In the genomic region with DNA sequence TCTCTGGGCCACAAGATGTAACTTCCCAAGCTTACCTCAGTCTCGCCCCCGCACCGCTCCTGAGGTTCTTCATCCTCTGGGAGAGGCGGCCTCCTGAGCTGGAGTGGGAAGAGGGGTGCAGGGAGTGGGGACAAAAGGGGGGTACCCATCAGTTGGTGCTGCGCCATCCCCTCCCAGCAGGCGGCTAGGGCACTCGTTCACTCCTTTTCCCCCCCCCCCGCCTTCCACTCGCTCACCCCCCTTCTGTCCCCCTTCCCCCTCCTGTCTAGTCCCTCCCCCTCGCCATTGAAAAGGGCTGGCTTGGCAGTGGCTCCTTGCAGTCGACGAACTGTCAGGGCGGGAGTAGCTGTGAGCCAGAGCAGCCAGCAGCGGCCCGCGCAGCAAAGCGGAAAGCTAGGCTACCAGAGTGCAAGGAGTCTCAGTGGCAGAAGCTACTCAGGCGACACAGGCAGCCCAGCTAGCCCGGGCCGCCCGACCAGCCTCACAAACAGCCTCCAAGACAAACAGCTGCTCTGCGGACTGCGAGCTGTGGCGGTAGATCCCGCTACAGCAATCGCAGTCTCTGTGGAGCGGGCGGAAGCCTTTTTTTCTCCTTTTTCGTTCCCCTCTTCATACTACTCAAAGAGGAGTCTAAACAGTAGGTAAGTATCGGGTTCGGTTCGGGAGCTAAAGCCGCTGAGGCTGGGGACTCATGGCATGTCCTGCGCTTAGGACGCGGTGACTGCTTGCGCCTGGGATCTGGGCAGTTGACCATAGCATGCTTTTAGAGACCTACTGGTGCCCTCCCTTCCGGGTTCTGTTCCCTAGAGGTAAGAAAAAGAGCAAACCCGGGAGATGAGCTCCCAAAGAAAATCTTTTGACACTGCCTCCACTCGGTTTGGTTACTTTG, we compare ENCODE assay signal across 9 mouse cellular contexts. TPM values are rescaled to one million over a fixed set of nuclear protein-coding genes. Genes with fewer than 3 reads are reported as not detected.
A peak's percentile ranks its signal among the peaks of the same experiment; 100 is the strongest.
DNase-seq lines count a peak whose midpoint lies in the region; ATAC-seq lines count a peak whose summit lies in the region.
"Had no signal": no experiment of that assay in that cellular context is flagged by ENCODE, and none has a peak within 500 bp of the region (broad histone marks: within the 10 kb centered on the region; RNA-seq: fewer than 3 reads in every experiment).

Gene Pcdh11x, plus strand, starts transcription at position 249 of the 889 bp plus-strand sequence.

- peak within 1 kb of the TSS; percentile 65 for H3K4me2 ChIP-seq in lung, embryonic 15.5 days
- H3K4me2 ChIP-seq in stomach, embryonic 16.5 days (ENCODE audit: low read depth, low read length): peak within 1 kb of the TSS; percentile 64

- DNase-seq in lung, adult 18-20 months: no peak
- peak; percentile 66 for DNase-seq in embryo, embryonic 11 days
- peak; percentile 59 for DNase-seq in heart, postnatal 4 days
- peak; percentile 33 to 58 for DNase-seq in layer of hippocampus, postnatal 14 days (ENCODE audit: low spot score in 2 of 2)
- DNase-seq in mesoderm, embryonic 11.5 days (ENCODE audit: low read depth, low spot score): peak; percentile 65

- H3K27me3 ChIP-seq in lung, embryonic 15.5 days: peaks cover 5% of the 10 kb centered on the region; the same call in 1 of the 2 replicates
- no peaks in the 10 kb centered on the region for H3K27me3 ChIP-seq in stomach, embryonic 16.5 days (ENCODE audit: control insufficient read depth, insufficient read depth, low read length)

- peak; percentile 91 for ATAC-seq in lung, embryonic 15.5 days (ENCODE audit: borderline replicate concordance, extremely low read depth, low FRiP score, low TSS enrichment)
- ATAC-seq in stomach, embryonic 16.5 days (ENCODE audit: insufficient read depth, low FRiP score): peak; percentile 80
- no peak for ATAC-seq in activated CD4-positive, CD25-positive, alpha-beta regulatory T cell, adult 4 months
- ATAC-seq: Patski had no signal

- H3K36me3 ChIP-seq in lung, embryonic 15.5 days: no peaks in the 10 kb centered on the region
- no peaks in the 10 kb centered on the region for H3K36me3 ChIP-seq in stomach, embryonic 16.5 days (ENCODE audit: control insufficient read depth, insufficient read depth, low read length)

- no peaks in the 10 kb centered on the region for H3K9me3 ChIP-seq in lung, embryonic 15.5 days
- H3K9me3 ChIP-seq in stomach, embryonic 16.5 days (replicated peaks; ENCODE audit: control insufficient read depth, low read length): no peaks in the 10 kb centered on the region

- no peaks in the 10 kb centered on the region for H3K4me1 ChIP-seq in lung, embryonic 15.5 days
- H3K4me1 ChIP-seq in stomach, embryonic 16.5 days (ENCODE audit: control insufficient read depth, insufficient read depth, low read length): no peaks in the 10 kb centered on the region

- 0 out of 2 replicates have a peak within 1 kb of the TSS, but pooled peaks have one; percentile 15 for H3K27ac ChIP-seq in lung, embryonic 15.5 days
- H3K27ac ChIP-seq in stomach, embryonic 16.5 days (ENCODE audit: low read length): no peak within 1 kb of the TSS

- WGBS in lung, embryonic 15.5 days: 9% methylated on average over 31 of the region's 40 CpGs
- WGBS in stomach, embryonic 16.5 days: 13% methylated on average over 39 of the region's 40 CpGs

- H3K4me3 ChIP-seq in lung, embryonic 15.5 days: peak within 1 kb of the TSS; percentile 42
- peak within 1 kb of the TSS; percentile 52 for H3K4me3 ChIP-seq in stomach, embryonic 16.5 days (replicated peaks; ENCODE audit: low read length)

- 0 out of 2 replicates have a peak within 1 kb of the TSS, but pooled peaks have one; percentile 27 for H3K9ac ChIP-seq in lung, embryonic 15.5 days
- H3K9ac ChIP-seq in stomach, embryonic 16.5 days (ENCODE audit: low read length): peak within 1 kb of the TSS; percentile 62

RNA-seq across cellular contexts. Expression of gene Pcdh11x, which starts in this region (rescaled TPM):
- 3.4 TPM in 2 replicates for polyA plus RNA-seq in lung, embryonic 15.5 days (2015; fragmentation: Nextera tagmentation; extraction: Ambion mirVana)
- total RNA-seq in heart, postnatal 4 days (2021): under 1 TPM; 0.19 to 0.61 TPM
- 10 to 100 TPM; 13.8 to 14.6 TPM for total RNA-seq in layer of hippocampus, postnatal 14 days (2021)
- polyA plus RNA-seq in stomach, embryonic 16.5 days (2015; fragmentation: Nextera tagmentation; extraction: Ambion mirVana): 5.2 and 5.3 TPM in 2 replicates
- polyA plus RNA-seq in activated CD4-positive, CD25-positive, alpha-beta regulatory T cell, adult 4 months (2017; shearing (Covaris generic)): under 1 TPM in 1 of 2 experiments, not detected in 1; 0.21 TPM

Comparison
In these comparisons a context has a peak if more than half of its experiments do, and no peak if none do; other contexts are left out.
1. RNA of gene Pcdh11x (total RNA-seq): 13.8 to 14.6 TPM in layer of hippocampus, postnatal 14 days; 0.19 to 0.61 TPM in heart, postnatal 4 days; every median in the first group is over 4 times any median in the second.
2. Peak in DNase-seq in heart, postnatal 4 days; RNA of the gene not detected or under 1 TPM.
3. DNase-seq: peak in embryo, embryonic 11 days (single experiment), layer of hippocampus, postnatal 14 days (2 of 2) and mesoderm, embryonic 11.5 days (single experiment); none in lung, adult 18-20 months (0 of 2).